Mouse (Mus musculus) embryonic facial prominence, embryonic 12.5 days (tissue): ENCODE measurements at regions not wholly inside any gene's neighbourhood (a gene's known extent, or its start where the extent isn't known, plus 50 kb on each side); places are given as distances from the start of the nearest gene placed in this dataset.

Experiments used
- ATAC-seq: fragments of 200-750 bp; cut with Nextera tagmentation; 2 replicates; pipeline ENCODE4 v1.8.0; 2017; ENCODE audit not compliant: insufficient number of reproducible peaks, insufficient read depth, low FRiP score, low TSS enrichment
- H3K27ac ChIP-seq: fragments of 300-500 bp; sonication (generic); 2 replicates; pipeline ENCODE4 v1.5.1; 2016; ENCODE audit warnings: mild to moderate bottlenecking
- H3K27me3 ChIP-seq: fragments of 300-500 bp; sonication (generic); 2 replicates; pipeline ENCODE4 v1.6.1; 2016; ENCODE audit warnings: mild to moderate bottlenecking, moderate library complexity
- H3K36me3 ChIP-seq: fragments of 300-500 bp; sonication (generic); 2 replicates; pipeline ENCODE4 v1.6.1; 2016; ENCODE audit warnings: mild to moderate bottlenecking
- H3K4me1 ChIP-seq: fragments of 300-500 bp; sonication (generic); 2 replicates; pipeline ENCODE4 v1.6.1; 2016
- H3K4me2 ChIP-seq: fragments of 300-500 bp; sonication (generic); replicated peaks from 2 replicates; pipeline ENCODE4 v1.6.1; 2016; ENCODE audit warnings: mild to moderate bottlenecking, moderate library complexity
- H3K4me3 ChIP-seq: fragments of 300-500 bp; sonication (generic); 2 replicates; pipeline ENCODE4 v1.5.1; 2016; ENCODE audit warnings: mild to moderate bottlenecking
- H3K9ac ChIP-seq: fragments of 300-500 bp; sonication (generic); 2 replicates; pipeline ENCODE4 v1.6.1; 2016; ENCODE audit warnings: mild to moderate bottlenecking, moderate library complexity
- H3K9me3 ChIP-seq: fragments of 300-500 bp; sonication (generic); 2 replicates; pipeline ENCODE4 v1.6.1; 2016; ENCODE audit warnings: mild to moderate bottlenecking, moderate library complexity
- WGBS: fragments of 180-500 bp; shearing (Covaris S2); methylation state at CpG from one replicate; pipeline ENCODE4 v1.1.7; 2016; 5-methylcytosine and 5-hydroxymethylcytosine counted together

DNA sequence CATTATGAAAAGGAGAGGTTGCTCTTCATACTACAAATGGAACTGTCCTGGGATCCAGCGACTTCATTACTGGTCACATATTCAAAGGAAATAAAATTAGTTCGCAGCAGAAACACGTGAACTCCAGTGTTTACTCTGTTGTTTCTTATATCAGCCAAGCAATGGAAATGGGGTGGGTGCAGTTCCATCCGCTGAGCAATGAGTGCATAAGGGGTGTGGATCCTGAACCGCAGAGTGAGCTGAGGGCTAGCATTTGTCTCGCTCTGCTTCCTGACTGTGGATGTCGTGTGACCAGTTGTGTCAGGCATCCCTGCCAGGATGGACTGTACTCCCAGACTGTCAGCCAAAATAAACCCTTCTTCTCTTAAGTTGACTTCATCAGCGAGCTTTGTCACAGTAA, 80.0 kb upstream of the Smad1 start:
- no peak overlapping the region for H3K9ac ChIP-seq
- H3K9me3 ChIP-seq, result no peaks in the 10 kb centered on the region
- 91% methylated on average over 8 of the region's 8 CpGs for WGBS
- no peak for ATAC-seq
- H3K36me3 ChIP-seq, result no peaks in the 10 kb centered on the region
- no peak overlapping the region for H3K4me3 ChIP-seq
- no peak overlapping the region for H3K4me2 ChIP-seq
- no peaks in the 10 kb centered on the region for H3K4me1 ChIP-seq
- no peak overlapping the region for H3K27ac ChIP-seq
- no peaks in the 10 kb centered on the region for H3K27me3 ChIP-seq

DNA sequence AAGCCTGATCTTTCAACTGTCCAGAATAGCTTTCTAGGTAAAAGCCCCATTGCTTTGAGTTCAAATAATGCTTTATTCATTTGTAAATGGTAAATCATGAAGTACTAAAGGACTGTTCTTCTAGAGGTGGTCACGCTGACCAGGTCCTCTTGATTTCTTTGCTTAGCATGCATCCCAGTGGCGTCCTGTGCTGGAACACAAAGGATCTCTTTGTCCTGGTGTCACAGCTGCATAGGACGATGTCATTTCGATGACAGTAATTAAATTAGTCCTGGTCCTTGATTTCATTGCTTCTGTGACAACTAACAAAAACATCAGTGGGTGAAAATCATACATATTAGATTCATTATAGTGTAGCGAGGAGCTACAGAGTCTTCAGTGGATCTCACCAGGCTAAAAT, 76.7 kb upstream of the Smad1 start:
- no peaks in the 10 kb centered on the region for H3K4me1 ChIP-seq

DNA sequence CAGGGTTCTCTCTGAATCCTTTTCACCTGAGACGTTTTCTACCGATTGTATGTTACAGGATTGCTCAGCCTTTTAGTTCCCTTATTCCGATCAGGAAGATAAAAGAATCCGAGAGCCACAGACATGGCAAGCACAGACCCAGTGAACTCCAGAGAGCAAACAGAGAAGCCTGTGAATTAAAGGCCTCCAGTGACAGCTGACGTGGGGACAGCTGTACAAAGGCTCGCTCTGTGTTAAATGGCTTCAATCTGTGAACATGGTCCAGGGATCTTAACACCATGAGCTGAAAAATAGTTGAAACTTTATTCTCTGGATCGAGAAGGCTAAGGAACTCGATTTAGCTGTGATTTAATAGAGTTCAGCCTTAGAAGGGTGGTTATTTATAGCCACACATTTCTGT, 75.4 kb upstream of the Smad1 start:
- no peaks in the 10 kb centered on the region for H3K4me1 ChIP-seq
- 50% methylated on average over 8 of the region's 8 CpGs for WGBS

More for the DNA sequence above, 76.7 kb upstream of the Smad1 start:
- no peak overlapping the region for H3K9ac ChIP-seq
- H3K36me3 ChIP-seq, result no peaks in the 10 kb centered on the region
- no peak overlapping the region for H3K4me2 ChIP-seq
- H3K4me3 ChIP-seq, result no peak overlapping the region
- H3K9me3 ChIP-seq, result no peaks in the 10 kb centered on the region
- H3K27me3 ChIP-seq, result no peaks in the 10 kb centered on the region
- H3K27ac ChIP-seq, result no peak overlapping the region
- 38% methylated on average over 5 of the region's 5 CpGs for WGBS
- ATAC-seq, result no peak

DNA sequence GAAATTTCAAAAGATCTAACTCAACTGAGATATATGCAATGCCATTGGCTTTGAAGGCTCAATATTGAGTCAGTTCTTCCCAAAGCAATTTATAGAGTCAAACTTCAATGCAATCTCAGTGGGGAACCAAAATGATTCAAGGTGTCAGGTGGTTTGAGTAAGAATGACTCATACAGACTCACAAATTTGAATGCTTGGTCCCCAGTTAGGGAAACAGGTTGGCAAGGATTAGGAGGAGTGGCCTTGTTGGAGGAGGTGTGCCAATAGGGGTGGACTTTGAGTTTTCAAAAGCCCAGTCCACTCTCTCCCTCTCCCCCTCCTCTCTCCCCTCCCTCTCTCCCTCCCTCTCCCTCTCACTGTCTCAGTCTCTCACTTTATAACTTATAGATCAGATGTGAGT, 52.8 kb upstream of the Smad1 start:
- no peaks in the 10 kb centered on the region for H3K4me1 ChIP-seq
- H3K36me3 ChIP-seq, result no peaks in the 10 kb centered on the region
- H3K9ac ChIP-seq, result no peak overlapping the region
- H3K27ac ChIP-seq, result no peak overlapping the region
- no peak overlapping the region for H3K4me2 ChIP-seq
- H3K9me3 ChIP-seq, result no peaks in the 10 kb centered on the region
- no peak overlapping the region for H3K4me3 ChIP-seq
- H3K27me3 ChIP-seq, result no peaks in the 10 kb centered on the region
- ATAC-seq, result no peak

More for the DNA sequence above, 75.4 kb upstream of the Smad1 start:
- no peak overlapping the region for H3K4me2 ChIP-seq
- no peak overlapping the region for H3K4me3 ChIP-seq
- H3K27ac ChIP-seq, result no peak overlapping the region
- no peak overlapping the region for H3K9ac ChIP-seq
- no peaks in the 10 kb centered on the region for H3K27me3 ChIP-seq
- no peaks in the 10 kb centered on the region for H3K9me3 ChIP-seq
- H3K36me3 ChIP-seq, result no peaks in the 10 kb centered on the region
- no peak for ATAC-seq

DNA sequence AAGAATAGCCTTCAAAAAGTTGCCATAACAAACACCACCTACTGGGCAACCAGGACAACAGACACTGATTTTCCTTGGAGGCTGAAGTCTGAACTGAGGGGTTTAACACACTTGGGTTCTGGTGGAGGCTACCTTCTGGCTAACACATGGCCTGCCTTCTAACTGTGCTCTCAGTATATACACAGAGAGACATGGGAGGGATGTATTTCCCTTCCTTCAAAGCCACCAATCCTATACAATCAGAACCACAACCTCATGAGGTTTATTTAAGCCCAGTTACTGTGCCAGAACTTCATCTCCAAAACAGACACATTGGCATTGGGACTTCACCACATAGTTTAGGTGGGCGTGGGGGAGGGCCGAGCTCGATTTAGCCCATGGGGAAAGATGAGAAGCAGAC, 50.1 kb upstream of the Smad1 start:
- no peak for ATAC-seq
- no peaks in the 10 kb centered on the region for H3K36me3 ChIP-seq
- no peak overlapping the region for H3K9ac ChIP-seq
- H3K4me3 ChIP-seq, result no peak overlapping the region
- H3K27ac ChIP-seq, result no peak overlapping the region
- H3K4me1 ChIP-seq, result no peaks in the 10 kb centered on the region
- no peaks in the 10 kb centered on the region for H3K27me3 ChIP-seq
- no peaks in the 10 kb centered on the region for H3K9me3 ChIP-seq
- no peak overlapping the region for H3K4me2 ChIP-seq
- WGBS, result 76% methylated on average over 3 of the region's 3 CpGs
